Mouse (Mus musculus) MEL (cell line): ENCODE data around the gene Adam23. TPM values are rescaled to one million over a fixed set of nuclear protein-coding genes. Genes with fewer than 3 reads are reported as not detected.

Experiments used
- DNase-seq: peaks from one replicate; pipeline ENCODE4 v3.0.0; 2011; ENCODE audit warnings: low read depth, low spot score
- H3K27ac ChIP-seq: 2 replicates; pipeline ENCODE4 v1.5.1; 2012; ENCODE audit warnings: low read depth, mild to moderate bottlenecking, control low read depth, low read length, moderate library complexity; ENCODE audit not compliant: control insufficient read depth
- H3K27me3 ChIP-seq, 2 experiments: fragments of 150-350 bp in 1 of 2; sonication (generic) in 1 of 2; 2 replicates each; pipeline ENCODE4 v1.6.1; 2012; ENCODE audit warnings: low read length in 2 of 2, mild to moderate bottlenecking in 2 of 2, improper control_type of control experiment in 1 of 2, moderate library complexity in 1 of 2; ENCODE audit not compliant: insufficient read depth in 2 of 2, control insufficient read depth in 1 of 2
- H3K36me3 ChIP-seq, 2 experiments: 2 replicates each; pipeline ENCODE4 v1.6.1; 2012 to 2014; ENCODE audit warnings: low read length in 2 of 2, improper control_type of control experiment in 1 of 2, inconsistent platforms in 1 of 2, mild to moderate bottlenecking in 1 of 2; ENCODE audit not compliant: insufficient read depth in 2 of 2, control insufficient read depth in 1 of 2
- H3K4me1 ChIP-seq, 2 experiments: fragments of 150-350 bp in 1 of 2; sonication (generic) in 1 of 2; 2 replicates each; pipeline ENCODE4 v1.6.1; 2012; ENCODE audit warnings: low read length in 2 of 2, improper control_type of control experiment in 1 of 2, mild to moderate bottlenecking in 1 of 2; ENCODE audit not compliant: insufficient read depth in 2 of 2, control insufficient read depth in 1 of 2
- H3K4me3 ChIP-seq, 2 experiments: fragments of 150-350 bp in 1 of 2; sonication (generic) in 1 of 2; 2 replicates each; pipeline ENCODE4 v1.5.1; 2012; ENCODE audit warnings: low read depth in 2 of 2, low read length in 2 of 2, mild to moderate bottlenecking in 2 of 2, moderate library complexity in 2 of 2, control low read depth in 1 of 2, improper control_type of control experiment in 1 of 2; ENCODE audit not compliant: control insufficient read depth in 1 of 2, insufficient read depth in 1 of 2
- H3K79me2 ChIP-seq: 2 replicates; pipeline ENCODE4 v1.6.1; 2012; ENCODE audit warnings: mild to moderate bottlenecking, low read length, moderate library complexity; ENCODE audit not compliant: control insufficient read depth, poor library complexity, insufficient read depth
- H3K9ac ChIP-seq: 2 replicates; pipeline ENCODE4 v1.6.1; 2012; ENCODE audit warnings: low read depth, mild to moderate bottlenecking, control low read depth, low read length, moderate library complexity; ENCODE audit not compliant: control insufficient read depth, poor library complexity, severe bottlenecking
- H3K9me3 ChIP-seq: fragments of 150-350 bp; sonication (generic); replicated peaks from 2 replicates; pipeline ENCODE4 v1.6.1; 2012; ENCODE audit warnings: mild to moderate bottlenecking, low read length, improper control_type of control experiment, moderate library complexity; ENCODE audit not compliant: insufficient read depth
- BHLHE40 ChIP-seq: IDR thresholded peaks from 2 replicates; pipeline ENCODE4 v1.6.1; 2012; ENCODE audit warnings: low read depth, mild to moderate bottlenecking, inconsistent platforms, low read length, improper control_type of control experiment, borderline replicate concordance
- CHD2 ChIP-seq: IDR thresholded peaks from 2 replicates; pipeline ENCODE4 v1.6.1; 2011; ENCODE audit warnings: low read length, improper control_type of control experiment
- CTCF ChIP-seq, 3 experiments: IDR thresholded peaks in 2 of 3; conservative IDR thresholded peaks in 1 of 3; 2 replicates each; pipeline ENCODE4 v1.5.1; 2011 to 2012; ENCODE audit warnings: low read length in 3 of 3, low read depth in 2 of 3, mild to moderate bottlenecking in 2 of 3, improper control_type of control experiment in 1 of 3, inconsistent platforms in 1 of 3, mixed read lengths in 1 of 3, moderate library complexity in 1 of 3; ENCODE audit not compliant: control insufficient read depth in 1 of 3, insufficient read depth in 1 of 3, poor library complexity in 1 of 3, severe bottlenecking in 1 of 3
- ETS1 ChIP-seq: IDR thresholded peaks from 2 replicates; pipeline ENCODE4 v1.6.1; 2012; ENCODE audit warnings: low read depth, mild to moderate bottlenecking, inconsistent platforms, low read length, improper control_type of control experiment, moderate library complexity
- HCFC1 ChIP-seq: IDR thresholded peaks from 2 replicates; pipeline ENCODE4 v1.6.1; 2012; ENCODE audit warnings: low read depth, mild to moderate bottlenecking, inconsistent platforms, low read length, improper control_type of control experiment, moderate library complexity
- JUND ChIP-seq: IDR thresholded peaks from 2 replicates; pipeline ENCODE4 v1.6.1; 2011; ENCODE audit warnings: low read depth, mild to moderate bottlenecking, improper control_type of control experiment, low read length
- KAT2A ChIP-seq: conservative IDR thresholded peaks from 2 replicates; pipeline ENCODE4 v1.6.1; 2012; ENCODE audit warnings: low read depth, low read length, improper control_type of control experiment, inconsistent platforms
- MAZ ChIP-seq: IDR thresholded peaks from 2 replicates; pipeline ENCODE4 v1.6.1; 2012; ENCODE audit warnings: low read depth, mild to moderate bottlenecking, inconsistent platforms, low read length, improper control_type of control experiment
- MEF2A ChIP-seq: IDR thresholded peaks from 2 replicates; pipeline ENCODE4 v1.6.1; 2014; ENCODE audit warnings: low read depth, mild to moderate bottlenecking, inconsistent platforms, low read length, improper control_type of control experiment; ENCODE audit not compliant: poor library complexity, insufficient replicate concordance, severe bottlenecking; ENCODE audit errors: extremely low read depth
- MXI1 ChIP-seq: IDR thresholded peaks from 2 replicates; pipeline ENCODE4 v1.6.1; 2011; ENCODE audit warnings: mild to moderate bottlenecking, low read depth, low read length, improper control_type of control experiment
- MYC ChIP-seq: IDR thresholded peaks from 2 replicates; pipeline ENCODE4 v1.6.1; 2011; ENCODE audit warnings: low read depth, mild to moderate bottlenecking, low read length, improper control_type of control experiment, moderate library complexity
- NRF1 ChIP-seq: IDR thresholded peaks from 2 replicates; pipeline ENCODE4 v1.6.1; 2014; ENCODE audit warnings: low read depth, mild to moderate bottlenecking, inconsistent platforms, low read length, improper control_type of control experiment, moderate library complexity; ENCODE audit not compliant: poor library complexity, insufficient read depth, severe bottlenecking
- POLR2A ChIP-seq, 2 experiments: IDR thresholded peaks; 2 replicates each; pipeline ENCODE4 v1.6.1; 2011 to 2012; ENCODE audit warnings: low read length in 2 of 2, mild to moderate bottlenecking in 2 of 2, control low read depth in 1 of 2, improper control_type of control experiment in 1 of 2, low read depth in 1 of 2, moderate library complexity in 1 of 2; ENCODE audit not compliant: control insufficient read depth in 1 of 2, insufficient read depth in 1 of 2, poor library complexity in 1 of 2
- POLR2AphosphoS5 ChIP-seq: IDR thresholded peaks from 2 replicates; pipeline ENCODE4 v1.6.1; 2012; ENCODE audit warnings: low read depth, borderline replicate concordance, mild to moderate bottlenecking, inconsistent platforms, low read length, moderate library complexity, mixed read lengths
- TCF12 ChIP-seq: IDR thresholded peaks from 2 replicates; pipeline ENCODE4 v1.6.1; 2014; ENCODE audit warnings: low read depth, mild to moderate bottlenecking, inconsistent platforms, low read length, improper control_type of control experiment, moderate library complexity
- UBTF ChIP-seq: IDR thresholded peaks from 2 replicates; pipeline ENCODE4 v1.6.1; 2012; ENCODE audit warnings: low read depth, mild to moderate bottlenecking, inconsistent platforms, low read length, improper control_type of control experiment, moderate library complexity, borderline replicate concordance; ENCODE audit not compliant: insufficient read depth
- USF1 ChIP-seq: IDR thresholded peaks from 2 replicates; pipeline ENCODE4 v1.6.1; 2014; ENCODE audit warnings: low read depth, mild to moderate bottlenecking, inconsistent platforms, low read length, improper control_type of control experiment, moderate library complexity
- USF2 ChIP-seq, 2 experiments: IDR thresholded peaks; 2 replicates each; pipeline ENCODE4 v1.6.1; 2011 to 2012; ENCODE audit warnings: improper control_type of control experiment in 2 of 2, low read length in 2 of 2, borderline replicate concordance in 1 of 2, inconsistent platforms in 1 of 2, low read depth in 1 of 2, mild to moderate bottlenecking in 1 of 2; ENCODE audit not compliant: insufficient read depth in 1 of 2
- ZKSCAN1 ChIP-seq: IDR thresholded peaks from 2 replicates; pipeline ENCODE4 v1.6.1; 2012; ENCODE audit warnings: low read depth, mild to moderate bottlenecking, inconsistent platforms, low read length, improper control_type of control experiment, moderate library complexity
- ZNF384 ChIP-seq: IDR thresholded peaks from 2 replicates; pipeline ENCODE4 v1.6.1; 2012; ENCODE audit warnings: low read depth, mild to moderate bottlenecking, inconsistent platforms, low read length, improper control_type of control experiment
- polyA plus RNA-seq, 2 experiments: library from polyadenylated mRNA; stranded (reverse) in 1 of 2; unstranded in 1 of 2; fragments of >175 nt in 1 of 2; fragments of >200 nt in 1 of 2; gene quantifications; 2 replicates each; pipeline versions ENCODE4 v1.2.1 to v1.2.4; 2012; ENCODE audit warnings: low replicate concordance in 2 of 2, low read depth in 1 of 2; ENCODE audit not compliant: insufficient read length in 2 of 2, insufficient read depth in 1 of 2, missing spikeins in 1 of 2
- total RNA-seq: library from RNA; depleted of rRNA; stranded (reverse); fragments of 300-350 nt; gene quantifications from 2 replicates; pipeline ENCODE4 v1.2.3, GENCODE M21; 2012

Adam23 gene
- total and polyA plus RNA-seq, 3 experiments = not detected

GRCm38 (mm10) chr1:63563928-63564327 is 118.2 kb downstream of the Adam23 start:
- no peaks in the 10 kb centered on the region for H3K79me2 ChIP-seq
- TF ChIP-seq NRF1 = no peak
- TF ChIP-seq KAT2A = no peak
- no peak for TF ChIP-seq MEF2A
- no peak for TF ChIP-seq CTCF (IDR thresholded peaks at IDR 0.05 in 2 of 3, conservative IDR thresholded peaks at IDR 0.05 in 1 of 3; ENCODE audit: control insufficient read depth in 1 of 3, insufficient read depth in 1 of 3, low read depth in 2 of 3, low read length in 3 of 3, poor library complexity in 1 of 3, severe bottlenecking in 1 of 3)
- TF ChIP-seq MYC = no peak
- TF ChIP-seq USF1 = no peak
- no peak for TF ChIP-seq CHD2
- TF ChIP-seq MXI1 = no peak
- no peak for TF ChIP-seq UBTF
- TF ChIP-seq, all 39 proteins: peak for 0
- H3K4me1 ChIP-seq = no peaks in the 10 kb centered on the region
- H3K9me3 ChIP-seq = no peaks in the 10 kb centered on the region
- DNase-seq = no peak
- H3K27me3 ChIP-seq = no peaks in the 10 kb centered on the region
- no peak overlapping the region for H3K4me3 ChIP-seq
- no peak overlapping the region for H3K27ac ChIP-seq
- no peaks in the 10 kb centered on the region for H3K36me3 ChIP-seq
- no peak overlapping the region for H3K9ac ChIP-seq

GRCm38 (mm10) chr1:63566501-63566900 is 120.8 kb downstream of the Adam23 start:
- H3K9ac ChIP-seq = no peak overlapping the region
- no peak overlapping the region for H3K27ac ChIP-seq
- H3K9me3 ChIP-seq = no peaks in the 10 kb centered on the region
- no peaks in the 10 kb centered on the region for H3K4me1 ChIP-seq
- H3K79me2 ChIP-seq = no peaks in the 10 kb centered on the region
- no peaks in the 10 kb centered on the region for H3K27me3 ChIP-seq
- H3K4me3 ChIP-seq = no peak overlapping the region
- H3K36me3 ChIP-seq = no peaks in the 10 kb centered on the region
- DNase-seq = no peak
- TF ChIP-seq KAT2A (no peak), TCF12 (no peak), ETS1 (no peak), UBTF (no peak), USF2 (IDR thresholded peaks at IDR 0.05; ENCODE audit: borderline replicate concordance in 1 of 2, insufficient read depth in 1 of 2, low read depth in 1 of 2, low read length in 2 of 2) (no peak), MAZ (no peak), ZNF384 (no peak), POLR2A (IDR thresholded peaks at IDR 0.05; ENCODE audit: control insufficient read depth in 1 of 2, insufficient read depth in 1 of 2, low read depth in 1 of 2, low read length in 2 of 2, poor library complexity in 1 of 2) (no peak), BHLHE40 (no peak), MYC (no peak), ZKSCAN1 (no peak), JUND (no peak), USF1 (no peak), HCFC1 (no peak), POLR2AphosphoS5 (no peak), CHD2 (no peak), NRF1 (no peak)
